Mouse (Mus musculus): ENCODE data around the gene Col6a2. TPM values are rescaled to one million over a fixed set of nuclear protein-coding genes. Genes with fewer than 3 reads are reported as not detected.

The Col6a2 gene
- polyA plus RNA-seq, 2 experiments, result 2.6 to 5.7 TPM

GRCm38 (mm10) chr10:76561972-76562371 lies 61.5 kb downstream of the Col6a2 start, which contains the start of gene Spatc1l:
Gene Spatc1l (plus strand): TSS chr10:76562272.
- Histone ChIP-seq H3K9ac (replicated peaks) (no peak within 1 kb of the TSS), H3K4me3 (ENCODE audit: insufficient read depth in 1 of 2, low read depth in 2 of 2, low read length in 2 of 2) (no peak within 1 kb of the TSS), H3K9me3 (ENCODE audit: control insufficient read depth, low read length) (no peaks in the 10 kb centered on the region), H3K4me1 (replicated peaks; ENCODE audit: control insufficient read depth in 2 of 2, insufficient read depth in 2 of 2, low read length in 1 of 2) (no peaks in the 10 kb centered on the region), H3K27me3 (ENCODE audit: control insufficient read depth, insufficient read depth, low read length) (no peaks in the 10 kb centered on the region), H3K27ac (no peak within 1 kb of the TSS), H3K4me2 (ENCODE audit: low read depth) (no peak within 1 kb of the TSS), H3K36me3 (replicated peaks; ENCODE audit: control insufficient read depth, insufficient read depth, low read depth) (no peaks in the 10 kb centered on the region)
- DNase-seq (ENCODE audit: low read depth in 3 of 3, low spot score in 3 of 3) (no peak), ATAC-seq (ENCODE audit: insufficient read depth) (no peak)
- TF ChIP-seq EP300 (IDR thresholded peaks at IDR 0.05; ENCODE audit: low read depth) (no peak), CTCF (IDR thresholded peaks at IDR 0.05; ENCODE audit: low read depth) (no peak)
- 75% methylated on average over 10 of the region's 10 CpGs for WGBS (ENCODE audit: insufficient replicate concordance)

DNA sequence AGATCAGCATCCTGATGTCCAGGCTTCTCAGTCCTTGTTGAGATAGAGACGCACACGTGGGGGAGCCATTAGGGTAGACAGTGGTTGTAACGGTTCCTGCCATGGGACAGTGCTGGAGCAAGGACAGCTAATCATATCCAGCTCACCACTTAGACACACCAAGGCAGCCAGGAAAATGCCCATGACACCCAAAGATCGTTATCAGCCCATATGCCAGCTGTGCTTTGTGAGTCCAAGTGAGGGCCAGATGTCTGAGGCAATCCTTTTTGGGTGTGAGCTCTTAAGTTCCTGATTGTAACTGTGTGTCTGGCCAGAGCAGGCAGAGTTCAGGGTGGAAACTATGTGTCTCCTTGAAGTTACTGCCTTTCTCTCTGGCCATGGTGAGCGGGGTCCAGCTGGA lies 69.4 kb downstream of the Col6a2 start:
- Histone ChIP-seq H3K4me2 (ENCODE audit: low read depth) (no peak overlapping the region), H3K4me3 (ENCODE audit: insufficient read depth in 1 of 2, low read depth in 2 of 2, low read length in 2 of 2) (no peak overlapping the region), H3K27me3 (ENCODE audit: control insufficient read depth, insufficient read depth, low read length) (no peaks in the 10 kb centered on the region), H3K4me1 (replicated peaks; ENCODE audit: control insufficient read depth in 2 of 2, insufficient read depth in 2 of 2, low read length in 1 of 2) (no peaks in the 10 kb centered on the region), H3K36me3 (replicated peaks; ENCODE audit: control insufficient read depth, insufficient read depth, low read depth) (peaks cover 7% of the 10 kb centered on the region), H3K27ac (no peak overlapping the region), H3K9ac (replicated peaks) (no peak overlapping the region), H3K9me3 (ENCODE audit: control insufficient read depth, low read length) (no peaks in the 10 kb centered on the region)
- WGBS (ENCODE audit: insufficient replicate concordance), result 76% methylated on average over 5 of the region's 5 CpGs
- DNase-seq (ENCODE audit: low read depth in 3 of 3, low spot score in 3 of 3) (no peak), ATAC-seq (ENCODE audit: insufficient read depth) (no peak)
- TF ChIP-seq EP300 (IDR thresholded peaks at IDR 0.05; ENCODE audit: low read depth) (no peak), CTCF (IDR thresholded peaks at IDR 0.05; ENCODE audit: low read depth) (no peak)

- no peak for DNase-seq (ENCODE audit: low read depth in 3 of 3, low spot score in 3 of 3)
Measured at GRCm38 (mm10) chr10:76551556-76551955, 71.9 kb downstream of the Col6a2 start.

DNA sequence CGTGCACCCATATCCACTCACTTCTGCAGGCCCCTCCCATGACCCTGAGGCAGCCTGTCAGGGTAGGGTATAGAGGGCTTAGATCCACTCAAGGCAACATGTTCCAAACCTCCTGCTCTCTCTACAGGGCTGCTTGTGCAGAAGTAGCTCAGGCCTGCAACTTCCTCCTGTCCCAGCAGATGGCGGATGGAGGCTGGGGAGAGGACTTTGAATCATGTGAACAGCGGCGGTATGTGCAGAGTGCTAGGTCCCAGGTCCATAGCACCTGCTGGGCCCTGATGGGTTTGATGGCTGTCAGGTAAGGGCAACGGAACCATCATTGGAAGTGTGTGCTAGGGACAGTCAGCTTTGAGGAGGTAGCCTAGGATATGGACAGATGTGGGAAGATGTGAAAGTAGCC lies 73.0 kb downstream of the Col6a2 start:
- TF ChIP-seq EP300 (IDR thresholded peaks at IDR 0.05; ENCODE audit: low read depth) (no peak), CTCF (IDR thresholded peaks at IDR 0.05; ENCODE audit: low read depth) (peak; percentile 51)
- Histone ChIP-seq H3K27ac (no peak overlapping the region), H3K4me2 (ENCODE audit: low read depth) (no peak overlapping the region), H3K27me3 (ENCODE audit: control insufficient read depth, insufficient read depth, low read length) (no peaks in the 10 kb centered on the region), H3K4me3 (ENCODE audit: insufficient read depth in 1 of 2, low read depth in 2 of 2, low read length in 2 of 2) (no peak overlapping the region), H3K9ac (replicated peaks) (no peak overlapping the region), H3K36me3 (replicated peaks; ENCODE audit: control insufficient read depth, insufficient read depth, low read depth) (peaks cover 16% of the 10 kb centered on the region), H3K9me3 (ENCODE audit: control insufficient read depth, low read length) (no peaks in the 10 kb centered on the region), H3K4me1 (replicated peaks; ENCODE audit: control insufficient read depth in 2 of 2, insufficient read depth in 2 of 2, low read length in 1 of 2) (no peaks in the 10 kb centered on the region)
- no peak for DNase-seq (ENCODE audit: low read depth in 3 of 3, low spot score in 3 of 3)
- 79% methylated on average over 5 of the region's 5 CpGs for WGBS (ENCODE audit: insufficient replicate concordance)
- ATAC-seq (ENCODE audit: insufficient read depth), result no peak

More at GRCm38 (mm10) chr10:76551556-76551955, 71.9 kb downstream of the Col6a2 start:
- no peak overlapping the region for H3K9ac ChIP-seq (replicated peaks)
- H3K9me3 ChIP-seq (ENCODE audit: control insufficient read depth, low read length), result no peaks in the 10 kb centered on the region
- 73% methylated on average over 3 of the region's 3 CpGs for WGBS (ENCODE audit: insufficient replicate concordance)
- ATAC-seq (ENCODE audit: insufficient read depth), result no peak
- no peaks in the 10 kb centered on the region for H3K27me3 ChIP-seq (ENCODE audit: control insufficient read depth, insufficient read depth, low read length)
- H3K36me3 ChIP-seq (replicated peaks; ENCODE audit: control insufficient read depth, insufficient read depth, low read depth), result peaks cover 16% of the 10 kb centered on the region
- H3K4me1 ChIP-seq (replicated peaks; ENCODE audit: control insufficient read depth in 2 of 2, insufficient read depth in 2 of 2, low read length in 1 of 2), result no peaks in the 10 kb centered on the region
- no peak overlapping the region for H3K4me2 ChIP-seq (ENCODE audit: low read depth)
- TF ChIP-seq CTCF (IDR thresholded peaks at IDR 0.05; ENCODE audit: low read depth) (no peak), EP300 (IDR thresholded peaks at IDR 0.05; ENCODE audit: low read depth) (no peak)
- no peak overlapping the region for H3K27ac ChIP-seq
- no peak overlapping the region for H3K4me3 ChIP-seq (ENCODE audit: insufficient read depth in 1 of 2, low read depth in 2 of 2, low read length in 2 of 2)

DNA sequence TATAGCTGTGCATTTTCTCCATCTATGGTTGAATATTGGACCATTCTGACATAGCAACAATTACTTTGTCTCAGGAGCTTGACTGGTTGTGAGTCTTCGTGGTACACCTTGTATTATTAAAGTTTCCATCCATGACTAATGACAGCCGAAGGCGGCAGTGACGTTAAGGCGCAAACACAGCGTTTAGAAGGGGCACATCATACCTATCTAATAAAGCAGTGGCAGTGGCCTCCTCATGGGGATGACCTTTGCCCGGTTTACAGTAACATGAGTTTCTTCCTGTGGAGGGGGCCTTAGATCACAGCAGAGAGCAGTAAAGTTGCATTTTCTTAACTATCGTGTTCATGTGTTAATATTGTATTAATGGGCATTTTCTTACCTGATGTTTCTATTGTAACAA lies 75.2 kb downstream of the Col6a2 start:
- 81% methylated on average over 8 of the region's 8 CpGs for WGBS (ENCODE audit: insufficient replicate concordance)
- TF ChIP-seq CTCF (IDR thresholded peaks at IDR 0.05; ENCODE audit: low read depth) (no peak), EP300 (IDR thresholded peaks at IDR 0.05; ENCODE audit: low read depth) (no peak)
- H3K9ac ChIP-seq (replicated peaks), result no peak overlapping the region

More for the DNA sequence above, 75.2 kb downstream of the Col6a2 start:
- Histone ChIP-seq H3K4me3 (ENCODE audit: insufficient read depth in 1 of 2, low read depth in 2 of 2, low read length in 2 of 2) (no peak overlapping the region), H3K4me2 (ENCODE audit: low read depth) (no peak overlapping the region), H3K27me3 (ENCODE audit: control insufficient read depth, insufficient read depth, low read length) (no peaks in the 10 kb centered on the region), H3K4me1 (replicated peaks; ENCODE audit: control insufficient read depth in 2 of 2, insufficient read depth in 2 of 2, low read length in 1 of 2) (no peaks in the 10 kb centered on the region), H3K27ac (no peak overlapping the region), H3K36me3 (replicated peaks; ENCODE audit: control insufficient read depth, insufficient read depth, low read depth) (peaks cover 14% of the 10 kb centered on the region), H3K9me3 (ENCODE audit: control insufficient read depth, low read length) (no peaks in the 10 kb centered on the region)
- DNase-seq (ENCODE audit: low read depth in 3 of 3, low spot score in 3 of 3), result no peak
- no peak for ATAC-seq (ENCODE audit: insufficient read depth)

All from liver, embryonic 14.5 days (tissue).